Mouse (Mus musculus) spleen, adult 2 months (tissue): Measurements from ENCODE around the gene Rgl2. TPM values are rescaled to one million over a fixed set of nuclear protein-coding genes. Genes with fewer than 3 reads are reported as not detected.
A peak's percentile ranks its signal among the peaks of the same experiment; 100 is the strongest.

Experiments used
- DNase-seq, 2 experiments: peaks; one replicate each; pipeline versions ENCODE4 v3.0.0 to v3.0.0-alpha.2; 2012 to 2021; ENCODE audit warnings: low spot score in 2 of 2, low read depth in 1 of 2
- H3K27ac ChIP-seq: fragments of 200-500 bp; 2 replicates; pipeline ENCODE4 v1.5.1; 2012; ENCODE audit warnings: low read length, inconsistent platforms; ENCODE audit not compliant: insufficient read depth
- H3K27me3 ChIP-seq: fragments of 200-500 bp; 2 replicates; pipeline ENCODE4 v1.6.1; 2012; ENCODE audit warnings: mild to moderate bottlenecking, moderate library complexity, low read length, inconsistent platforms; ENCODE audit not compliant: control insufficient read depth, insufficient read depth
- H3K36me3 ChIP-seq: fragments of 200-500 bp; 2 replicates; pipeline ENCODE4 v1.6.1; 2012; ENCODE audit warnings: mild to moderate bottlenecking, low read length, inconsistent platforms; ENCODE audit not compliant: control insufficient read depth, insufficient read depth
- H3K4me1 ChIP-seq: fragments of 200-500 bp; 2 replicates; pipeline ENCODE4 v1.6.1; 2011; ENCODE audit warnings: inconsistent platforms; ENCODE audit not compliant: control insufficient read depth, insufficient read depth, insufficient read length
- H3K4me3 ChIP-seq: fragments of 200-500 bp; 2 replicates; pipeline ENCODE4 v1.5.1; 2011; ENCODE audit warnings: mild to moderate bottlenecking, inconsistent platforms; ENCODE audit not compliant: insufficient read depth, insufficient read length; ENCODE audit errors: extremely low read depth
- CTCF ChIP-seq: fragments of 200-500 bp; IDR thresholded peaks from 2 replicates; pipeline ENCODE4 v1.5.1; 2011; ENCODE audit warnings: mild to moderate bottlenecking, inconsistent platforms; ENCODE audit not compliant: insufficient read depth, insufficient read length, insufficient replicate concordance; ENCODE audit errors: extremely low read depth
- POLR2A ChIP-seq: fragments of 200-500 bp; IDR thresholded peaks from 2 replicates; pipeline ENCODE4 v1.6.1; 2011; ENCODE audit warnings: low read depth, low read length, inconsistent platforms
- whole genome bisulfite sequencing: fragments of 180-500 bp; shearing (Covaris S2); methylation state at CpG from one replicate; pipeline ENCODE4 v1.1.7; 2018; 5-methylcytosine and 5-hydroxymethylcytosine counted together
- polyA plus RNA-seq: library from polyadenylated mRNA; depleted of rRNA; stranded (reverse); fragments of >200 nt; gene quantifications from 2 replicates; pipeline ENCODE4 v1.2.3, GENCODE M21; 2012

The Rgl2 gene
- polyA plus RNA-seq, 1 experiment, result 234 TPM

DNA sequence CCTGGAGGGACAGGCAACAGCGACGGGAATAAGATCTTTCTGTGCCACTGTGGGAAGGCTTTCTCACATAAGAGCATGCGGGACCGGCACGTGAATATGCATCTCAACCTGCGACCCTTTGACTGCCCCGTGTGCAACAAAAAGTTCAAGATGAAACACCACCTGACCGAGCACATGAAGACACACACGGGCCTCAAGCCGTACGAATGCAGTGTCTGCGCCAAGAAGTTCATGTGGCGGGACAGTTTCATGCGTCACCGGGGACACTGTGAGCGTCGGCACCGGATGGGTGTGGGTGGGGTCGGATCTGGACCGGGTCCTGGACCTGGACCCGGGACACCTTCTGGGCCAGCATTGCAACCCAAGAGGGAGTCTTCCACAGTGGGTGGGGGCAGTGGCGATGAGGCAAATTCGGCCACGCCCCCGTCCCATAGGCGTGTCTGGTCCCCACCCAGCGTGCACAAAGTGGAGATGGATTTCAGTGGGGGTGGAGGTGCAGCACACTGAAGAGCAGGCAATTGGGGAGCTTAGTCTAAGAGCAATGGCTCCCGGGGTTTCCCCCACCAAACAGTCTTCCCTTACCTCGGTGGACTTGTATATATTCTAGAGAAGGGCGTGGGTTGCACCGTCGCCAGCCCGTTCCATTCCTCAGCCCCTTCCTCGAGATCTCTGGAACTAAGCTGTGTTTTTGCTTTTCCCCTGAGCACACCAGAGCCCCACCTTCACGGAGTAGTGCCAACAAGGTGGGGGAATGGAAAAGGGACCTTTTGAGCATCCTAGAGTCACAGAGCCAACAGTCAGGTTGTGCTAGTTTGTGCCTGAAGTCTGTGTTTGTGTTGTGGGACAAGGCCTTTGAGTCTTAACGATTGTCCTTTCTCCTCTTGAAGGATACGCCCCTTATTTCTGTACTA lies 10.8 kb upstream of the Rgl2 start:
- peak overlapping the region; percentile 94; the same call in 1 of the 2 replicates for H3K4me3 ChIP-seq
- TF ChIP-seq POLR2A (no peak), CTCF (no peak)
- 70% methylated on average over 37 of the region's 37 CpGs for WGBS
- H3K27me3 ChIP-seq, result no peaks in the 10 kb centered on the region
- peaks cover 17% of the 10 kb centered on the region; the same call in 1 of the 2 replicates for H3K4me1 ChIP-seq
- no peak for DNase-seq
- peaks cover 21% of the 10 kb centered on the region for H3K36me3 ChIP-seq
- H3K27ac ChIP-seq, result peak overlapping the region; percentile 95

- Histone ChIP-seq H3K4me1 (peaks cover 17% of the 10 kb centered on the region; the same call in 1 of the 2 replicates), H3K36me3 (peaks cover 16% of the 10 kb centered on the region), H3K27me3 (no peaks in the 10 kb centered on the region), H3K27ac (peak overlapping the region; percentile 95), H3K4me3 (peak overlapping the region; percentile 94)
- TF ChIP-seq CTCF (no peak), POLR2A (peak; percentile 78)
- WGBS, result under 1% methylated on average over 52 of the region's 52 CpGs
- DNase-seq, result peak; percentile 91
Observed at GRCm38 (mm10) chr17:33919351-33920281, 9.7 kb upstream of the Rgl2 start.

- Histone ChIP-seq H3K27me3 (no peaks in the 10 kb centered on the region), H3K4me1 (peaks cover 15% of the 10 kb centered on the region; the same call in 1 of the 2 replicates), H3K27ac (peak overlapping the region; percentile 95), H3K4me3 (peak overlapping the region; percentile 94), H3K36me3 (peaks cover 18% of the 10 kb centered on the region)
- DNase-seq, result peak; percentile 79 to 87
- TF ChIP-seq CTCF (peak; percentile 91), POLR2A (no peak)
- 1% methylated on average over 36 of the region's 36 CpGs for WGBS
Observed at GRCm38 (mm10) chr17:33920282-33921097, 8.9 kb upstream of the Rgl2 start.

DNA sequence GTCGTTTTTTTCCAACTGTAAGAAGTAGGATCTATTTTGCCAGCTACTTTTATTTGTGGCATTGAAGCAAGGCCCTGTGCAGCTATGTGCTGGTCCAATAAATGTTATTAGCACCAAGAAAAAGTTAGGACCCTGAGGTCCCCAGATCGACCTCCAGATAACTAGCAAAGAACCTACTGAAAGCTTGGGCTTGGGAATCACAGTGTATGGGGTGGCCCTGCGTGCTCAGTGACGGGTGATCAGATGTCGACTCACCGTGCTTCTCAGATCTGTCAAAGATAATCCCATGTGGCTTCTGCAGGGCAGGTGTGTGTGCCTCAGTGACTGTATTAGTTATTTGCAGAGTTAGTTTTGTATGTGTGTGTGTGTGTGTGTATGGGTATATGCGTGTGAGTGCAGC lies 8.0 kb upstream of the Rgl2 start:
- peaks cover 27% of the 10 kb centered on the region for H3K36me3 ChIP-seq
- no peak overlapping the region for H3K4me3 ChIP-seq
- TF ChIP-seq CTCF (no peak), POLR2A (no peak)
- H3K27me3 ChIP-seq, result no peaks in the 10 kb centered on the region
- H3K4me1 ChIP-seq, result peaks cover 15% of the 10 kb centered on the region; the same call in 1 of the 2 replicates
- WGBS, result 76% methylated on average over 7 of the region's 7 CpGs
- DNase-seq, result no peak
- no peak overlapping the region for H3K27ac ChIP-seq

GRCm38 (mm10) chr17:33924577-33925283 lies 4.6 kb upstream of the Rgl2 start:
- Histone ChIP-seq H3K36me3 (peaks cover 32% of the 10 kb centered on the region), H3K27ac (no peak overlapping the region), H3K4me3 (no peak overlapping the region), H3K4me1 (peaks cover 2% of the 10 kb centered on the region; the same call in 1 of the 2 replicates), H3K27me3 (no peaks in the 10 kb centered on the region)
- 89% methylated on average over 10 of the region's 10 CpGs for WGBS
- TF ChIP-seq CTCF (no peak), POLR2A (no peak)
- DNase-seq, result no peak
